Mouse (Mus musculus) telencephalon, adult 2 months (tissue): ENCODE results near the gene Caskin2.
A peak's percentile ranks its signal among the peaks of the same experiment; 100 is the strongest.
"Not testable (repeated sequence)": the region's sequence is repeated elsewhere in the genome, so short reads cannot be mapped to it uniquely, and the experiment has no call there.

Source experiments
- DNase-seq: peaks from one replicate; pipeline ENCODE4 v3.0.0-alpha.2; 2011; ENCODE audit warnings: low read depth, low spot score

Gene Caskin2

DNA sequence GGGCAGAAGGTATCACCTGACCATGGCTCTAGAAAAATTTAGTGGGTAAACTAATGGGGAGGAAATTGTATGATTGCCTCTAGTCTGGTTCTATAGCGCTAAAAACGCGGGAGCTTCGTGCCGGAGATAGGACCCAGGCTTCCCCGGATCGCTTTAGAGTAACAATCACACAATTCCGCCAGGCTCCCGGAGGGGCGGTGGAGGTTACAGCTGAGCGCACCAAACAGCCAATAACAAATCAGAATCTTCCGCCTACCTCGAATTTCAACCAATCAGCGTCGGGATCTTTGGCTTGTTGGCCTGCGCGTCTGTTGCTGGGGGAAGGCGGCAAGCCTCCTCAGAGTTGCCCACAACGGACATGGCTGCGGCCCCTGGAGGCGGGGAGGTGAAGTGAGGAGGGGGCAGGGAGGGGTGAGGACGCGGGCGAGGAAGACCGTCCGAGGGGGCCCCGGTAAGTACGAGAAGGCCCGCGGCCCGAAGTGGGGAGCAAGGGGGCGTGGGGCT lies 48.3 kb downstream of the Caskin2 start, which contains the start of gene Tmem94:
Gene Tmem94 (plus strand): TSS at position 331 of the 504 bp plus-strand sequence.
- peak; percentile 96 for DNase-seq

DNA sequence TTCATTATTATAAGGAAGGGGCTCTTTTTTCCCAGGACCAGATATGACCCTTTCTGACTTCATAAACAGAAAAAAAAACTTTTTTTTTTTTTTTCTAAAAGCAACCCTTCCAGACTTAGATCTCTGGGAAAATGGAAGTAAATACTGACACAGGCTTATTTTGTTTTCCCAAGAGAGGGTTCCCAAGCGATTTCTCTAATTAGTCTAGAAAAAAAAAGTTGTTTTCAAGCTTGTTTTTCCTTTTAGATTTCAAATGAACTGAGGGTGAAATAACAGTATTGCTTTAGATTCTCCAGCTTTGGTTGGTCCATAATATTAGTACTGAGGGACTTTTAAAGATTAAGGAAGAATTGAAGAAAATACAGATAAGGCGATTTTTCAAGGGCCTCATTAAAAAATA lies 48.7 kb downstream of the Caskin2 start:
- no peak for DNase-seq

- DNase-seq, result not testable (repeated sequence)
These were observed 51.3 kb downstream of the Caskin2 start for GRCm38 (mm10) chr11:115762176-115762575.

DNA sequence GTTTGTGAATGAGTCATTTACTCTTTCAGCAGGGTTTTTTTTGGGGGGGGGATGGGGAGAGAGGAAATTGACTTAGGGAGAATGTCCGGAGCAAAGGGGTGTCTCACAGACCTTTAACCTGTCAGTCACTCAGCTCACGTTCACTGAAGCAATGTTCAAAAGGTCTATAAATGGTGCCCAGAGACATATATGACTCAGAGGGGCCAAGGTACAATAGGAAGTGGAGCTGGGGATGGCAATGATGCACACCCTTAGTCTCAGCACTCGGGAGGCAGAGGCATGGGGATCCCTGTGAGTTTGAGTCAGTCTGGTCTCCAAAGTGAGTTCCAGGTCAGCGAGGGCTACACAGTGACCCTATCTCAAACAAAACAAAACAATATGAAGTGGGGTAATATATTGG lies 60.0 kb downstream of the Caskin2 start:
- no peak for DNase-seq

DNA sequence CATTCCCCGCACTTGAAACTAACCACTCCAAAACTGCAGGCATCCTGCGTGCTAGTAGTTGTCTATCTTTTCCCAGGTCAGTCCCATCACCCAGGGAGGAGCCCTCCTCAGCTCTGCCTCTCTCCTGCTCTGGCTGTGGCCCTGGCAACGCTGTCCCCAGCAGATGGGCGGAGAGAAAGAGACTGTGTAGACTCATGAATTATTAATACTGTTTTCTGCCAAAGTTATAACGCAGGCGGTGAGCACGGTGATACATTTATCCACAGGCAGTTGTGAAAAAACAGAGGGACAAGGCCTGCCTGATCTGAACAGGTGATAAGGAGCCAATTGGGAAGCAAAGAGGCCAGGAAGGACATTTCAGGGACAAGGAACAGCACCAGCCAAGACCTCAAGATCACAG lies 60.8 kb downstream of the Caskin2 start:
- no peak for DNase-seq

- DNase-seq, result no peak
These were observed 61.7 kb downstream of the Caskin2 start for GRCm38 (mm10) chr11:115751725-115752124.

DNA sequence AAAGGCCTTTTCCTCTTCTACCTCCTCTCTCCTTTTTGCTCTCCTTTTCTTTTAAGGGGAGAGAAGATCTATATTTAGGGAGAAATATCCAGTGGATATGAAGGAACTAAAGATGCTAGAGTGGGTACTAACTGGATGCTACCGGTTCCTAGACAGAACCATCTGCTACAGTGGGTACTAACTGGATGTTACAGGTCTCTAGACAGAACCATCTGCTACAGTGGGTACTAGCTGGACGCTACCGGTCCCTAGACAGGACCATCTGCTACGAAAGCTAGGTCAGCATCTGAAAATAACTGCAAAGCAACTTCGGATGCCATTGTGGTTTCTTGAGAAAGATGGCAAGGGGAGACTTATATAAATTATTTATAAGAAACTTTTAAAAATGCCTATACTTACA lies 63.6 kb downstream of the Caskin2 start:
- DNase-seq, result no peak
